Mouse (Mus musculus) heart, postnatal 0 days (tissue): ENCODE data around the gene Pramel7. TPM values are rescaled to one million over a fixed set of nuclear protein-coding genes. Genes with fewer than 3 reads are reported as not detected.

Source experiments
- ATAC-seq: fragments of 200-750 bp; cut with Nextera tagmentation; 2 replicates; pipeline ENCODE4 v1.8.0; 2017; ENCODE audit warnings: low read depth, moderate number of reproducible peaks, moderate library complexity; ENCODE audit not compliant: insufficient read depth
- DNase-seq: peaks from one replicate; pipeline ENCODE4 v3.0.0-alpha.2; 2016; ENCODE audit warnings: low spot score
- H3K27ac ChIP-seq: fragments of 300-500 bp; sonication (generic); 2 replicates; pipeline ENCODE4 v1.5.1; 2014; ENCODE audit warnings: low read depth, mild to moderate bottlenecking
- H3K27me3 ChIP-seq: fragments of 300-500 bp; sonication (generic); 2 replicates; pipeline ENCODE4 v1.6.1; 2014; ENCODE audit warnings: low read length, mixed read lengths; ENCODE audit not compliant: control insufficient read depth, insufficient read depth
- H3K36me3 ChIP-seq: fragments of 300-500 bp; sonication (generic); replicated peaks from 2 replicates; pipeline ENCODE4 v1.6.1; 2014; ENCODE audit warnings: low read length, mixed read lengths; ENCODE audit not compliant: control insufficient read depth, insufficient read depth
- H3K4me1 ChIP-seq: fragments of 300-500 bp; sonication (generic); 2 replicates; pipeline ENCODE4 v1.6.1; 2014; ENCODE audit warnings: antibody characterized with exemption; ENCODE audit not compliant: control insufficient read depth, insufficient read depth
- H3K4me2 ChIP-seq: fragments of 300-500 bp; sonication (generic); 2 replicates; pipeline ENCODE4 v1.6.1; 2014; ENCODE audit warnings: low read depth, mild to moderate bottlenecking, low read length, moderate library complexity
- H3K4me3 ChIP-seq: fragments of 300-500 bp; sonication (generic); 2 replicates; pipeline ENCODE4 v1.5.1; 2014; ENCODE audit warnings: low read depth, low read length
- H3K9ac ChIP-seq: fragments of 300-500 bp; sonication (generic); replicated peaks from 2 replicates; pipeline ENCODE4 v1.6.1; 2014; ENCODE audit warnings: low read depth, low read length, mixed read lengths
- H3K9me3 ChIP-seq: fragments of 300-500 bp; sonication (generic); replicated peaks from 2 replicates; pipeline ENCODE4 v1.6.1; 2016; ENCODE audit warnings: low read length; ENCODE audit not compliant: control insufficient read depth
- CTCF ChIP-seq: IDR thresholded peaks from 2 replicates; pipeline ENCODE4 v1.5.1; 2016; ENCODE audit warnings: antibody characterized with exemption, control low read depth, low read depth
- EP300 ChIP-seq: IDR thresholded peaks from 2 replicates; pipeline ENCODE4 v1.6.1; 2016; ENCODE audit warnings: antibody characterized with exemption, low read depth
- WGBS: fragments of 180-500 bp; shearing (Covaris S2); extraction: QIAGEN DNeasy Blood & Tissue Kit; methylation state at CpG from one replicate; pipeline ENCODE4 v1.1.7; 2014; 5-methylcytosine and 5-hydroxymethylcytosine counted together
- polyA plus RNA-seq: library from polyadenylated mRNA; unstranded; fragments of >200 nt; fragmentation: Nextera tagmentation; extraction: Ambion mirVana; gene quantifications from 2 replicates; pipeline ENCODE4 v1.2.1, GENCODE M21; 2015
- total RNA-seq: library from RNA; depleted of rRNA; stranded (reverse); fragments of >200 nt; gene quantifications from 2 replicates; pipeline ENCODE4 v1.2.3, GENCODE M21; 2014; ENCODE audit warnings: low replicate concordance; rRNA removed

Gene Pramel7
- total and polyA plus RNA-seq, 2 experiments from 2014 or later = not detected

DNA sequence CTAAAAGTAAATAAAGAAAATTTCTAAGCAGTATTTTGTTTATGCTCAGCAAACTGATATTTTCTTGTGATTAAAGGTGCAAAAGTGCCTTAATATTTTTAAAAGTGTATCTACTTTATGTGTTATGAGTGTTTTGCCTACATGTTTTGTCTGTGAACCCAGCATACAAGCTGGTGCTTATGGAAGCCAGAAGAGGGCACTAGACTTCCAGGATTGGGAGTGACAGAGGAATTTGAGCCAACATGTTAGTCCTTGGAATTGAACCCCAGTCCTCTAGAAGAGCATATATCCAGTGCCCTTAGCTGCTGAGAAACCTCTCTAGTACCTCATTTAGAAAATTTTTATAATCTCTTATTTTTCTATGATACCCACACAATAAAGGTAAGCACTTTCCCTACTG, 16.7 kb downstream of the Pramel7 start:
- no peaks in the 10 kb centered on the region for H3K36me3 ChIP-seq
- no peak overlapping the region for H3K27ac ChIP-seq
- no peak overlapping the region for H3K9ac ChIP-seq
- DNase-seq (no peak), ATAC-seq (no peak)
- no peaks in the 10 kb centered on the region for H3K4me1 ChIP-seq
- H3K4me3 ChIP-seq = no peak overlapping the region
- no peaks in the 10 kb centered on the region for H3K9me3 ChIP-seq
- no peaks in the 10 kb centered on the region for H3K27me3 ChIP-seq
- H3K4me2 ChIP-seq = no peak overlapping the region
- no peak for TF ChIP-seq CTCF
- no peak for TF ChIP-seq EP300

DNA sequence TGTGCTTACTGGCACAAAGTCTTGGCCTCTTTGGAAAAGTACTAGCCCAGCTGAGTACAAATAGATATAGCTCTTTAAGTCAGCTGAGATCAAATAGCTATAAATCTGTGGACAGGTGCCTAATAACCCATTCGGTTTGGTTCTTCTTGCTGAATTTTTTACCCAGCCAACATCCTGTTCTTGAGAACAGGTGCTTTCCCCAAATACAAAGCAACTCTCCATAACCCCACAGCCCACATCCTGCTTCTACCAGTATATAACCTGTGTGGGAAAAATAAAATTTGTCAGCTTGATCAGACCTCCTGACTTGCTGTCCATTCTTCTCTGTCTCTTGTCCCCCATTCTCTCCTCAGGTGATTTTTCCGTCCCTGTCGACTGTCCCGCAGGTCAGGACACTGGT, 35.1 kb downstream of the Pramel7 start:
- WGBS = 71% methylated on average over 4 of the region's 4 CpGs
- DNase-seq (no peak), ATAC-seq (no peak)
- Histone ChIP-seq H3K9me3 (no peaks in the 10 kb centered on the region), H3K4me2 (no peak overlapping the region), H3K4me3 (no peak overlapping the region), H3K27me3 (no peaks in the 10 kb centered on the region), H3K27ac (no peak overlapping the region), H3K4me1 (no peaks in the 10 kb centered on the region), H3K9ac (no peak overlapping the region), H3K36me3 (no peaks in the 10 kb centered on the region)
- TF ChIP-seq CTCF (no peak), EP300 (no peak)

DNA sequence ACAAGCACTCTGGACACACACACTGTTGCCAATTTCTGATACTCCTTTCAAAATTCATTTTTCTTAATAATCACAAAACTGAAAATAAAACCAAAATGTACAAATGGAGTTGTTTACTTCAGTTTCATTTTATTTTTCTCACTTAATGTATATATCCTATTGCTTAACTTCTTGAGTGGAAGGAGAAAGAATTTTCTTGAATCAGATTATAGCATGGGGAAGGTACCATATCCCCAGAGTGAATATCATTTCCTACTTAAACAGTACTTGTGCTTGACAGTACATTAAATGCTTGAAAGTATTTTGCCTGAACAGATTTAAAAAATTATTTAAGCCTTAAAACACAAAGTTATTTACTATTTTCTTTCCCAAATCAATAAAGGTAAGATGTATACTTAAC, 43.2 kb downstream of the Pramel7 start, which contains the start of gene Olfr1126:
TSS of gene Olfr1126 (plus strand) at position 301 of the 400 bp plus-strand sequence.
- Histone ChIP-seq H3K27me3 (no peaks in the 10 kb centered on the region), H3K4me2 (no peak within 1 kb of the TSS), H3K9ac (no peak within 1 kb of the TSS), H3K27ac (no peak within 1 kb of the TSS), H3K9me3 (no peaks in the 10 kb centered on the region), H3K36me3 (no peaks in the 10 kb centered on the region), H3K4me3 (no peak within 1 kb of the TSS), H3K4me1 (no peaks in the 10 kb centered on the region)
- TF ChIP-seq EP300 = no peak
- no peak for TF ChIP-seq CTCF
- DNase-seq (no peak), ATAC-seq (no peak)

Other genes with a start within 250 kb of the Pramel7 start
- gene Olfr1115, start 249.1 kb downstream of the Pramel7 start, total RNA-seq = not detected in 2 replicates
- not detected in 2 replicates for gene Olfr1115, start 249.1 kb downstream of the Pramel7 start, polyA plus RNA-seq
- not detected in 2 replicates for gene Olfr1116, start 229.6 kb downstream of the Pramel7 start, total RNA-seq
- not detected in 2 replicates for gene Olfr1116, start 229.6 kb downstream of the Pramel7 start, polyA plus RNA-seq
- not detected in 2 replicates for gene Olfr1118, start 189.5 kb downstream of the Pramel7 start, total RNA-seq
- gene Olfr1118, start 189.5 kb downstream of the Pramel7 start, polyA plus RNA-seq = not detected in 2 replicates
- gene Olfr1120, start 142.3 kb downstream of the Pramel7 start, total RNA-seq = not detected in 2 replicates
- not detected in 2 replicates for gene Olfr1120, start 142.3 kb downstream of the Pramel7 start, polyA plus RNA-seq
- gene Olfr1121, start 127.2 kb downstream of the Pramel7 start, total RNA-seq = not detected in 2 replicates
- gene Olfr1121, start 127.2 kb downstream of the Pramel7 start, polyA plus RNA-seq = not detected in 2 replicates
- gene Olfr1122, start 111.2 kb downstream of the Pramel7 start, total RNA-seq = not detected in 2 replicates
- gene Olfr1122, start 111.2 kb downstream of the Pramel7 start, polyA plus RNA-seq = not detected in 2 replicates
- gene Olfr1123, start 80.5 kb downstream of the Pramel7 start, total RNA-seq = not detected in 2 replicates
- not detected in 2 replicates for gene Olfr1123, start 80.5 kb downstream of the Pramel7 start, polyA plus RNA-seq
- gene Olfr1124, start 66.8 kb downstream of the Pramel7 start, total RNA-seq = not detected in 2 replicates
- gene Olfr1124, start 66.8 kb downstream of the Pramel7 start, polyA plus RNA-seq = 0.04 TPM in 2 replicates
- gene Olfr1126, start 43.1 kb downstream of the Pramel7 start, total RNA-seq = not detected in 2 replicates
- gene Olfr1126, start 43.1 kb downstream of the Pramel7 start, polyA plus RNA-seq = not detected in 2 replicates
- gene Pramel6, start 9.5 kb upstream of the Pramel7 start, total RNA-seq = not detected in 2 replicates
- gene Pramel6, start 9.5 kb upstream of the Pramel7 start, polyA plus RNA-seq = not detected in 2 replicates
- not detected in 2 replicates for gene Olfr153, start 34.7 kb upstream of the Pramel7 start, total RNA-seq
- gene Olfr153, start 34.7 kb upstream of the Pramel7 start, polyA plus RNA-seq = not detected in 2 replicates
- gene Olfr1128, start 48.4 kb upstream of the Pramel7 start, total RNA-seq = not detected in 2 replicates
- gene Olfr1128, start 48.4 kb upstream of the Pramel7 start, polyA plus RNA-seq = not detected in 2 replicates
- gene Olfr1129, start 76.8 kb upstream of the Pramel7 start, total RNA-seq = not detected in 2 replicates
- gene Olfr1129, start 76.8 kb upstream of the Pramel7 start, polyA plus RNA-seq = not detected in 2 replicates
- not detected in 2 replicates for gene Olfr1130, start 109.1 kb upstream of the Pramel7 start, total RNA-seq
- gene Olfr1130, start 109.1 kb upstream of the Pramel7 start, polyA plus RNA-seq = not detected in 2 replicates
- gene Olfr1131, start 130.0 kb upstream of the Pramel7 start, total RNA-seq = not detected in 2 replicates
- gene Olfr1131, start 130.0 kb upstream of the Pramel7 start, polyA plus RNA-seq = not detected in 2 replicates
- not detected in 2 replicates for gene Olfr1132, start 140.4 kb upstream of the Pramel7 start, total RNA-seq
- not detected in 2 replicates for gene Olfr1132, start 140.4 kb upstream of the Pramel7 start, polyA plus RNA-seq
- not detected in 2 replicates for gene Olfr1133, start 150.3 kb upstream of the Pramel7 start, total RNA-seq
- gene Olfr1133, start 150.3 kb upstream of the Pramel7 start, polyA plus RNA-seq = not detected in 2 replicates
- not detected in 2 replicates for gene Olfr1134, start 161.4 kb upstream of the Pramel7 start, total RNA-seq
- not detected in 2 replicates for gene Olfr1134, start 161.4 kb upstream of the Pramel7 start, polyA plus RNA-seq
- gene Olfr1135, start 176.6 kb upstream of the Pramel7 start, total RNA-seq = not detected in 2 replicates
- not detected in 2 replicates for gene Olfr1135, start 176.6 kb upstream of the Pramel7 start, polyA plus RNA-seq
- gene Olfr1136, start 196.9 kb upstream of the Pramel7 start, total RNA-seq = not detected in 2 replicates
- gene Olfr1136, start 196.9 kb upstream of the Pramel7 start, polyA plus RNA-seq = not detected in 2 replicates
- not detected in 2 replicates for gene Olfr1137, start 216.1 kb upstream of the Pramel7 start, total RNA-seq
- gene Olfr1137, start 216.1 kb upstream of the Pramel7 start, polyA plus RNA-seq = not detected in 2 replicates
- gene Olfr1138, start 242.9 kb upstream of the Pramel7 start, total RNA-seq = not detected in 2 replicates
- not detected in 2 replicates for gene Olfr1138, start 242.9 kb upstream of the Pramel7 start, polyA plus RNA-seq
- not detected in 2 replicates for gene Olfr1140, start 246.7 kb upstream of the Pramel7 start, total RNA-seq
- gene Olfr1140, start 246.7 kb upstream of the Pramel7 start, polyA plus RNA-seq = not detected in 2 replicates